Mouse (Mus musculus) kidney, embryonic 16.5 days (tissue): ENCODE results near the gene Mybbp1a. TPM values are rescaled to one million over a fixed set of nuclear protein-coding genes. Genes with fewer than 3 reads are reported as not detected.
"Not testable (repeated sequence)": the region's sequence is repeated elsewhere in the genome, so short reads cannot be mapped to it uniquely, and the experiment has no call there.

Experiments used
- ATAC-seq: fragments of 200-750 bp; cut with Nextera tagmentation; 2 replicates; pipeline ENCODE4 v1.8.0; 2017; ENCODE audit warnings: moderate TSS enrichment; ENCODE audit not compliant: low FRiP score, low TSS enrichment
- H3K27ac ChIP-seq: fragments of 300-500 bp; sonication (generic); 2 replicates; pipeline ENCODE4 v1.5.1; 2014; ENCODE audit warnings: low read length
- H3K27me3 ChIP-seq: fragments of 300-500 bp; sonication (generic); 2 replicates; pipeline ENCODE4 v1.6.1; 2014; ENCODE audit warnings: low read length, control low read depth, mixed read lengths; ENCODE audit not compliant: insufficient read depth
- H3K36me3 ChIP-seq: fragments of 300-500 bp; sonication (generic); 2 replicates; pipeline ENCODE4 v1.6.1; 2014; ENCODE audit warnings: low read length, control low read depth, mixed read lengths; ENCODE audit not compliant: insufficient read depth
- H3K4me1 ChIP-seq: fragments of 300-500 bp; sonication (generic); 2 replicates; pipeline ENCODE4 v1.6.1; 2014; ENCODE audit warnings: low read length, control low read depth, mixed read lengths; ENCODE audit not compliant: insufficient read depth
- H3K4me2 ChIP-seq: fragments of 300-500 bp; sonication (generic); replicated peaks from 2 replicates; pipeline ENCODE4 v1.6.1; 2014; ENCODE audit warnings: low read depth, low read length
- H3K4me3 ChIP-seq: fragments of 300-500 bp; sonication (generic); 2 replicates; pipeline ENCODE4 v1.5.1; 2014; ENCODE audit warnings: mild to moderate bottlenecking, low read length
- H3K9ac ChIP-seq: fragments of 300-500 bp; sonication (generic); replicated peaks from 2 replicates; pipeline ENCODE4 v1.6.1; 2014; ENCODE audit warnings: low read length
- H3K9me3 ChIP-seq: fragments of 300-500 bp; sonication (generic); 2 replicates; pipeline ENCODE4 v1.6.1; 2016; ENCODE audit warnings: low read length, control low read depth
- WGBS: fragments of 180-500 bp; shearing (Covaris S2); extraction: QIAGEN DNeasy Blood & Tissue Kit; methylation state at CpG from one replicate; pipeline ENCODE4 v1.1.7; 2014; 5-methylcytosine and 5-hydroxymethylcytosine counted together
- polyA plus RNA-seq: library from polyadenylated mRNA; unstranded; fragments of >200 nt; fragmentation: Nextera tagmentation; extraction: Ambion mirVana; gene quantifications from 2 replicates; pipeline ENCODE4 v1.2.1, GENCODE M21; 2015

Mybbp1a gene
- polyA plus RNA-seq, 1 experiment from 2014 or later: 175 TPM

GRCm38 (mm10) chr11:72435694-72436045, 5.5 kb upstream of the Mybbp1a start:
- peak; percentile 81 for ATAC-seq
- Histone ChIP-seq H3K36me3 (no peaks in the 10 kb centered on the region), H3K9me3 (no peaks in the 10 kb centered on the region), H3K4me3 (no peak overlapping the region), H3K4me1 (peaks cover 20% of the 10 kb centered on the region), H3K4me2 (0 out of 2 replicates have a peak overlapping the region, but pooled peaks have one; percentile 4), H3K27me3 (no peaks in the 10 kb centered on the region), H3K27ac (peak overlapping the region; percentile 74), H3K9ac (peak overlapping the region; percentile 20; the same call in 1 of the 2 replicates)
- 4% methylated on average over 2 of the region's 2 CpGs for WGBS

- no peaks in the 10 kb centered on the region for H3K36me3 ChIP-seq
- no peak overlapping the region for H3K4me2 ChIP-seq
- peaks cover 20% of the 10 kb centered on the region for H3K4me1 ChIP-seq
- H3K9me3 ChIP-seq: no peaks in the 10 kb centered on the region
- 62% methylated on average over 5 of the region's 5 CpGs for WGBS
- 0 out of 2 replicates have a peak overlapping the region, but pooled peaks have one; percentile 74 for H3K27ac ChIP-seq
- H3K27me3 ChIP-seq: no peaks in the 10 kb centered on the region
- no peak for ATAC-seq
- H3K4me3 ChIP-seq: no peak overlapping the region
- no peak overlapping the region for H3K9ac ChIP-seq
Measured at GRCm38 (mm10) chr11:72436271-72436670, 4.9 kb upstream of the Mybbp1a start.

DNA sequence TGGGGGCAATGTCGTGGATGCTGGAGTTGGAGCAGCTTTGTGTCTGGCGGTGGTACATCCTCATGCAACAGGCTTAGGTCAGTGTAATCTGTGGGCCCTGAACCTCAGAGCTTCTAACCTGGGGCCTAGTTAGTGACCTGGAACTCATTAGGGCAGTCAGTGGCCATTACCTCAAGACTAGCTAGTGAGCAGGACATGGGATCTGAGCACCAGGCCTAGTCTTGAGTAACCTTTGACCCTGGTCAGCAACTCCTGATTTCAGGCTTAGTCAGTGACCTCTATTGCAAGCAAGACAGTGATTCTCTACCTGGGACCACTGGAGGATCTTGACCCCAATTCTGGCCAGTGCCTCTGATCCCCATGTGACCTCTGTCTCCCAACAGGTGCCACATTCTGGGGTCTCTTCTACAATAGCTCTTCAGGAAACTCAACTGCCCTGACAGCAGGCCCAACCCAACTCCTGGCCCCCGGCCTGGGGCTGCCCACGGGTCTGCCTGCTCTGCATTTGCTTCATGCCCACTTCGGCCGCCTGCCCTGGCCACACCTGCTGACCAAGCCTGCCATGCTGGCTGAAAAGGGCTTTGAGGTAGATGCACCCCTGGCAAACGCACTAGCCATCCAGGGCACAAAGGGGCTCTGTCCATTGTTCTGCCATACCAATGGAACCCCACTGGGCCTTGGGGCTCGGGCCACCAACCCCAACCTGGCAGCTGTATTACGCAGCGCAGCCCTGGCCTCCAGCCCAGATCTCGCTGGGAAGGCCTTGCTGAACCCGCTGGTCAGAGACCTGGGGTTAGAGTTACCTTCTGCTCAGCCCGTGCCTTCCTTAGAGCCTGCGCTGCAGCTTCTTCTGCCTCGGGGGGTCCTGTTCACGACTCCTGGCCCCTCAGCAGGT, 4.2 kb upstream of the Mybbp1a start:
- H3K9me3 ChIP-seq: no peaks in the 10 kb centered on the region
- no peaks in the 10 kb centered on the region for H3K36me3 ChIP-seq
- no peak overlapping the region for H3K27ac ChIP-seq
- ATAC-seq: no peak
- no peak overlapping the region for H3K4me2 ChIP-seq
- H3K4me1 ChIP-seq: peaks cover 22% of the 10 kb centered on the region
- H3K27me3 ChIP-seq: no peaks in the 10 kb centered on the region
- H3K4me3 ChIP-seq: no peak overlapping the region
- 80% methylated on average over 16 of the region's 16 CpGs for WGBS
- no peak overlapping the region for H3K9ac ChIP-seq

DNA sequence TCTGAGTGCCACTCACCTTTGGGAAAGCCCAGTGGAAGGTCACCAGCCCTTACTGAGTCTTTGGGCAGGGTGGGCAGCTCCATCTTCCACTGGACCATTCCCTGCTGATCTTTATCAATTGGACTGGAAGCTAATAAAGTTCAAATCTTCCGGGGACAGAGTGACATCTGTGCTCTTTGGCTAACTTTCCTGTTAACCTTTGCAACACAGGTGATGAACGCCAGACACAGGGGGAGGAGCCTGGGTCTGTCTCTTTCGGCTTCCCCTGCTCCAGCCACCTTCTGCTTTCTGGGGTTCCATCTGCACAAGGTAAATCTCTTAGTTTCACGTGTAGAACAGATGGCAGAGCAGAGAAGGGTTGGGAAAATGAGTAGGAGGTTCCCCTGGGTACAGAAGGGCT, 2.7 kb upstream of the Mybbp1a start:
- Histone ChIP-seq H3K4me1 (peaks cover 32% of the 10 kb centered on the region), H3K4me3 (no peak overlapping the region), H3K27me3 (no peaks in the 10 kb centered on the region), H3K36me3 (peaks cover 10% of the 10 kb centered on the region), H3K27ac (no peak overlapping the region), H3K9me3 (no peaks in the 10 kb centered on the region), H3K9ac (no peak overlapping the region), H3K4me2 (no peak overlapping the region)
- WGBS: 54% methylated on average over 4 of the region's 4 CpGs
- ATAC-seq: no peak

DNA sequence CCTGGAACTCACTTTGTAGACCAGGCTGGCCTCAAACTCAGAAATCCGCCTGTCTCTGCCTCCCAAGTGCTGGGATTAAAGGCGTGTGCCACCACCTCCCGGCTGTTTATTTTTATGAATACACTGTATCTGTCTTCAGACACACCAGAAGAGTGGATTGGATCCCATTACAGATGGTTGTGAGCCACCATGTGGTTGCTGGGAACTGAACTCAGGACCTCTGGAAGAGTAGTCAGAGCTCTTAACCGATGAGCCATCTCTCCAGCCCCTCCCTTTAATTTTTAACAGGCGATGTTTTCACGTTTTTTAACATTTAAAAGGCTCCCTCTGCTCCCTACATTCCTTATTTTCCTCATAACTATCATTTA, 574 bp upstream of the Mybbp1a start:
- peaks cover 22% of the 10 kb centered on the region for H3K4me1 ChIP-seq
- not testable (repeated sequence) for H3K9me3 ChIP-seq, ATAC-seq, H3K27me3 ChIP-seq
- peak overlapping the region; percentile 72 for H3K4me3 ChIP-seq
- 45% methylated on average over 6 of the region's 6 CpGs for WGBS
- peak overlapping the region; percentile 72 for H3K4me2 ChIP-seq
- peak overlapping the region; percentile 91 for H3K27ac ChIP-seq
- H3K9ac ChIP-seq: peak overlapping the region; percentile 82
- H3K36me3 ChIP-seq: peaks cover 30% of the 10 kb centered on the region

GRCm38 (mm10) chr11:72446311-72447105, 5.4 kb downstream of the Mybbp1a start:
- H3K4me1 ChIP-seq: peaks cover 11% of the 10 kb centered on the region
- H3K9me3 ChIP-seq: no peaks in the 10 kb centered on the region
- no peak for ATAC-seq
- H3K4me3 ChIP-seq: no peak overlapping the region
- no peaks in the 10 kb centered on the region for H3K27me3 ChIP-seq
- no peak overlapping the region for H3K27ac ChIP-seq
- no peak overlapping the region for H3K9ac ChIP-seq
- WGBS: 86% methylated on average over 6 of the region's 6 CpGs
- H3K4me2 ChIP-seq: no peak overlapping the region
- peaks cover 90% of the 10 kb centered on the region for H3K36me3 ChIP-seq

- no peak overlapping the region for H3K4me3 ChIP-seq
Measured at GRCm38 (mm10) chr11:72447475-72447874, 6.3 kb downstream of the Mybbp1a start.

GRCm38 (mm10) chr11:72452140-72452665, 11.0 kb downstream of the Mybbp1a start:
- H3K9me3 ChIP-seq: no peaks in the 10 kb centered on the region
- no peak for ATAC-seq
- no peak overlapping the region for H3K27ac ChIP-seq
- peaks cover 56% of the 10 kb centered on the region for H3K36me3 ChIP-seq
- H3K27me3 ChIP-seq: no peaks in the 10 kb centered on the region
- 90% methylated on average over 3 of the region's 3 CpGs for WGBS
- no peak overlapping the region for H3K9ac ChIP-seq
- H3K4me1 ChIP-seq: peaks cover 6% of the 10 kb centered on the region
- no peak overlapping the region for H3K4me2 ChIP-seq
- no peak overlapping the region for H3K4me3 ChIP-seq

More at GRCm38 (mm10) chr11:72447475-72447874, 6.3 kb downstream of the Mybbp1a start:
- H3K9me3 ChIP-seq: no peaks in the 10 kb centered on the region
- H3K36me3 ChIP-seq: peaks cover 99% of the 10 kb centered on the region
- no peak overlapping the region for H3K4me2 ChIP-seq
- WGBS: 81% methylated on average over 8 of the region's 8 CpGs
- no peak for ATAC-seq
- H3K9ac ChIP-seq: no peak overlapping the region
- no peak overlapping the region for H3K27ac ChIP-seq
- peaks cover 5% of the 10 kb centered on the region for H3K4me1 ChIP-seq
- H3K27me3 ChIP-seq: no peaks in the 10 kb centered on the region

- whole genome bisulfite sequencing: 45% methylated on average over 15 of the region's 15 CpGs
- H3K4me3 ChIP-seq: no peak overlapping the region
- no peak overlapping the region for H3K4me2 ChIP-seq
- no peak overlapping the region for H3K27ac ChIP-seq
- peaks cover 6% of the 10 kb centered on the region for H3K4me1 ChIP-seq
- H3K9me3 ChIP-seq: no peaks in the 10 kb centered on the region
- H3K9ac ChIP-seq: no peak overlapping the region
- ATAC-seq: no peak
- peaks cover 45% of the 10 kb centered on the region for H3K36me3 ChIP-seq
- H3K27me3 ChIP-seq: no peaks in the 10 kb centered on the region
Measured at GRCm38 (mm10) chr11:72453105-72453953, 12.2 kb downstream of the Mybbp1a start.
